Mouse (Mus musculus): ENCODE results near the gene Olfr1391.
"Not testable (repeated sequence)": the region's sequence is repeated elsewhere in the genome, so short reads cannot be mapped to it uniquely, and the experiment has no call there.

Gene Olfr1391

GRCm38 (mm10) chr11:49322442-49322841 is at the start of gene Olfr1391:
Olfr1391 (plus strand) TSS chr11:49322742.
- no peak for DNase-seq (ENCODE audit: low read depth, low spot score)

- DNase-seq (ENCODE audit: low read depth, low spot score), result no peak
Observed at GRCm38 (mm10) chr11:49273834-49274519, 48.6 kb upstream of the Olfr1391 start.

GRCm38 (mm10) chr11:49278222-49278621 is 44.3 kb upstream of the Olfr1391 start, which contains the start of gene Olfr1393:
Olfr1393 (plus strand) TSS chr11:49278304.
- no peak for DNase-seq (ENCODE audit: low read depth, low spot score)

- DNase-seq (ENCODE audit: low read depth, low spot score), result not testable (repeated sequence)
Observed at GRCm38 (mm10) chr11:49284982-49285381, 37.6 kb upstream of the Olfr1391 start, which contains the start of gene Olfr1392. Olfr1392 (plus strand) TSS chr11:49285282.

- no peak for DNase-seq (ENCODE audit: low read depth, low spot score)
Observed at GRCm38 (mm10) chr11:49287251-49287650, 35.3 kb upstream of the Olfr1391 start.

GRCm38 (mm10) chr11:49292777-49293176 is 29.8 kb upstream of the Olfr1391 start:
- DNase-seq (ENCODE audit: low read depth, low spot score), result no peak

GRCm38 (mm10) chr11:49304441-49304840 is 18.1 kb upstream of the Olfr1391 start, which contains the start of gene Olfr10:
Olfr10 (plus strand) TSS chr11:49304741.
- DNase-seq (ENCODE audit: low read depth, low spot score), result no peak

GRCm38 (mm10) chr11:49308547-49308946 is 14.0 kb upstream of the Olfr1391 start:
- not testable (repeated sequence) for DNase-seq (ENCODE audit: low read depth, low spot score)

GRCm38 (mm10) chr11:49326726-49327125 is 4.2 kb downstream of the Olfr1391 start:
- DNase-seq (ENCODE audit: low read depth, low spot score), result no peak

- DNase-seq (ENCODE audit: low read depth, low spot score), result no peak
Observed at GRCm38 (mm10) chr11:49329686-49330085, 7.1 kb downstream of the Olfr1391 start.

- no peak for DNase-seq (ENCODE audit: low read depth, low spot score)
Observed at GRCm38 (mm10) chr11:49334888-49335287, 12.3 kb downstream of the Olfr1391 start, which contains the start of gene Olfr1390. Olfr1390 (plus strand) TSS chr11:49335188.

- no peak for DNase-seq (ENCODE audit: low read depth, low spot score)
Observed at GRCm38 (mm10) chr11:49337150-49337832, 14.7 kb downstream of the Olfr1391 start.

Data from WW6 (cell line).